Mouse (Mus musculus) testis, adult 2 months (tissue): ENCODE results near the gene Rgs6. TPM values are rescaled to one million over a fixed set of nuclear protein-coding genes. Genes with fewer than 3 reads are reported as not detected.
A peak's percentile ranks its signal among the peaks of the same experiment; 100 is the strongest.

Experiments used
- H3K27ac ChIP-seq: fragments of 200-500 bp; 2 replicates; pipeline ENCODE4 v1.5.1; 2012; ENCODE audit warnings: low read depth, low read length; ENCODE audit not compliant: control insufficient read depth, insufficient read depth
- H3K27me3 ChIP-seq: fragments of 200-500 bp; 2 replicates; pipeline ENCODE4 v1.6.1; 2012; ENCODE audit warnings: mild to moderate bottlenecking, low read length, moderate library complexity; ENCODE audit not compliant: control insufficient read depth, insufficient read depth
- H3K36me3 ChIP-seq: fragments of 200-500 bp; 2 replicates; pipeline ENCODE4 v1.6.1; 2012; ENCODE audit warnings: mild to moderate bottlenecking, low read length; ENCODE audit not compliant: control insufficient read depth, insufficient read depth
- H3K4me1 ChIP-seq: fragments of 200-500 bp; 2 replicates; pipeline ENCODE4 v1.6.1; 2012; ENCODE audit warnings: low read length; ENCODE audit not compliant: control insufficient read depth, insufficient read depth
- H3K4me3 ChIP-seq: fragments of 200-500 bp; 2 replicates; pipeline ENCODE4 v1.5.1; 2012; ENCODE audit warnings: low read depth, mild to moderate bottlenecking, low read length, moderate library complexity, mixed read lengths; ENCODE audit not compliant: control insufficient read depth
- CTCF ChIP-seq: fragments of 200-500 bp; IDR thresholded peaks from 2 replicates; pipeline ENCODE4 v1.5.1; 2012; ENCODE audit warnings: low read depth, mild to moderate bottlenecking, inconsistent platforms, low read length, moderate library complexity; ENCODE audit not compliant: control insufficient read depth, insufficient read depth, insufficient replicate concordance
- POLR2A ChIP-seq: fragments of 200-500 bp; IDR thresholded peaks from 2 replicates; pipeline ENCODE4 v1.6.1; 2012; ENCODE audit warnings: low read depth, mild to moderate bottlenecking, inconsistent platforms, low read length, moderate library complexity; ENCODE audit not compliant: control insufficient read depth
- polyA plus RNA-seq: library from polyadenylated mRNA; depleted of rRNA; stranded (reverse); fragments of >200 nt; gene quantifications from 2 replicates; pipeline ENCODE4 v1.2.3, GENCODE M21; 2012

The Rgs6 gene
- polyA plus RNA-seq, 1 experiment = 0.75 TPM

DNA sequence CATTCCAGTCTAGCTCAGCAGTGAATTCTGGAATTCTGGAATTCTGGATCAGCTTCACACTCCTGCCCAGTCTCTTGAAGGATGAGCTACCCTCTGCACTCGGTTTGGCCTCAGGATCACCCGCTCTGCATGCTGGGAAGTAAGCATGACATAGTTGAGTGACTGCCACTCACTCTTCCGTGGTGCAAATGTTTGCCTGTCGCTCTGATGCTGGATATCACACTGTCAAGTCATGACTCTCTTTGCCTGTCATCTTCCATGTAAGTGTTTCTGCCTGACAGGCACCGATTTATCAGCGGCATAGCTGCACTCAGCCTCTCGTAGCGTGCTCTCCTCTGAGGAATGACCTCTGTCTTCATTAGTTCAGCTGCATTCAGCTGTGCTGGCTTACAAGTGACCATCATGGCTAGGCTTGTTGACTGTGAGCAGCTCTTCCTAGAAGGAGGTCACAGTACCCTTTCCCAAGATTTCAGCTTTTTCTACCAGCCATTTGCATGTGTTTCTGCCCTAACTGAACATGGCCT is 135.0 kb downstream of the Rgs6 start:
- H3K27me3 ChIP-seq = no peaks in the 10 kb centered on the region
- no peak for TF ChIP-seq POLR2A
- TF ChIP-seq CTCF = no peak
- H3K4me3 ChIP-seq = no peak overlapping the region
- H3K36me3 ChIP-seq = no peaks in the 10 kb centered on the region
- no peaks in the 10 kb centered on the region for H3K4me1 ChIP-seq
- H3K27ac ChIP-seq = no peak overlapping the region

DNA sequence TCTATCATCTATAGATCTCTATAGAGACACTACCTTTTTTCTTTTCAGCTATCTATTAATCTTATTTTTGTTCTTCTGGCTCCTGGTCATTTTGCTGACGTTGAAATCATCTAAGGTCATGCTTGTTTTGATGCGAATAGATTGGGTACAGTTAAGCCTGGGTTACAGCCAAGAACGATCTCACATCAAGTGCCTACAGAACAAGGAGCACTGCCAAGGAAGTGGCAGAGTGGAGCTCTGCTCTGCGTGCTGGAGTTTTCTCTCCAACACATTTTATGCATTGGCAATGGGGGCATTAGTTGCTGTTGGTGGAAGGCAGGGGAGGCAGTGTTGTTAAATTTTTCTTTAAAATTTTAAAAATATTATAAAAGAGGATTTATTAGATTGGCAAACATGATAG is 138.2 kb downstream of the Rgs6 start:
- Histone ChIP-seq H3K4me3 (peak overlapping the region; percentile 61; the same call in 1 of the 2 replicates), H3K27ac (no peak overlapping the region), H3K4me1 (no peaks in the 10 kb centered on the region), H3K27me3 (no peaks in the 10 kb centered on the region), H3K36me3 (no peaks in the 10 kb centered on the region)
- TF ChIP-seq CTCF (no peak), POLR2A (no peak)

DNA sequence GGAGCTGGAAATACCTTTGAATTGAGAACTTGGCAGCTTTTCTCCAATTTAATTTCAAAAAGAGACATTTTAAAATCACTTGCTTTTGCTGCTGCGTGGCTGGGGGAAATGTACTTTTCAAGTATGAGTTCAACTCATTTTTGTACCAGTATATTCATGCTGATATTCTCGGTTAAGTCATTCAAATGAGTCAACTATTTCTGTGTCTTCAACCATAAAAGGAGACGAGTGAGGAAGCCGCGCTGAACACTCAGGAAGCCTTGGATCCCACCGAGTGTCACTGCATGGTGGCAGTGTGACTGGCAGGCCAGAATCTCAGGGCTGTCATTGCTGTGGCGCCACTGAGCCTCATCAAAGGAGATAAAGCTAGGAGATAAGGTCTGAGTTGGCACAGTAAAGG is 143.5 kb downstream of the Rgs6 start:
- Histone ChIP-seq H3K27ac (no peak overlapping the region), H3K4me1 (no peaks in the 10 kb centered on the region), H3K4me3 (no peak overlapping the region), H3K36me3 (no peaks in the 10 kb centered on the region), H3K27me3 (no peaks in the 10 kb centered on the region)
- TF ChIP-seq CTCF (no peak), POLR2A (no peak)

DNA sequence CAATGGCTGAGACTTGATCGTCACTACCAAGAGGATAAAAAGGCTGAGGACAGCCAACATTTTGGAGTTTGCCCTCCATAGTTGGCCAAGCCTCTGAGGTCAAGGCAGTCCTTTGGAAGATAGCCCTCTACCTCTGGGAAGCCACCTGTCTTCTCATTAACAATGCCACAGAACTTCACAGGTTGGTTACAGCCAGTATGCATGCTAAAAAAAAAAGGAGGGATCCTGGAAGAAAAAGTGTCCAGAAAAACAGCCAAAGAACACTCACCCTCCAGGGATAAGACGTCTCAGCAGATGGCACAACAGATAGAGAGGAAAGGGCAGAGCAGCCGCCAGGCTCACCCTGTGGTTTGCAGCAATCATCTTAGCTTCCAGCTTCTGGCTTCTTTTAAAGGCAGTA is 154.9 kb downstream of the Rgs6 start:
- peak overlapping the region; percentile 88 for H3K27ac ChIP-seq
- no peaks in the 10 kb centered on the region for H3K36me3 ChIP-seq
- H3K4me3 ChIP-seq = no peak overlapping the region
- TF ChIP-seq POLR2A = no peak
- no peak for TF ChIP-seq CTCF
- H3K27me3 ChIP-seq = no peaks in the 10 kb centered on the region
- H3K4me1 ChIP-seq = no peaks in the 10 kb centered on the region

DNA sequence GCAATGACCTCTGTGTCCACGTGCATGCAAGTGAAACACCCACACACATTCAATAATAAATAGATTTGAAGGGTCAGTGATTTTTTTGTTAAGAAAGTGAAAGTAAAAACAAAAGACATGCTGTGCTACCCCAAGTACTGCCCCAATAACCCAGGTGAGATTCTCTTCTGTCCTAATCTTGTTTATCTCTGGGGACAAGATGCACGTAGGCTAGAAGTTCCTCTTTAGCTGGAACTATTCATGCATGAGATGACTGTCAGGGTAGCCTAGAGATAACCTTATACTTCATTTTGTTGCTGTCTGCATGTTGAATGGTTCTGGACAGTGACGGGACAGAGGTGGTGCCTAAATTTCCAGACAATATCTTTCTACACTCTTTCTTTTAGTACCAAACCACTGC is 155.9 kb downstream of the Rgs6 start:
- H3K4me1 ChIP-seq = no peaks in the 10 kb centered on the region
- H3K36me3 ChIP-seq = no peaks in the 10 kb centered on the region
- H3K27me3 ChIP-seq = no peaks in the 10 kb centered on the region
- H3K27ac ChIP-seq = no peak overlapping the region
- TF ChIP-seq CTCF = no peak
- no peak overlapping the region for H3K4me3 ChIP-seq

DNA sequence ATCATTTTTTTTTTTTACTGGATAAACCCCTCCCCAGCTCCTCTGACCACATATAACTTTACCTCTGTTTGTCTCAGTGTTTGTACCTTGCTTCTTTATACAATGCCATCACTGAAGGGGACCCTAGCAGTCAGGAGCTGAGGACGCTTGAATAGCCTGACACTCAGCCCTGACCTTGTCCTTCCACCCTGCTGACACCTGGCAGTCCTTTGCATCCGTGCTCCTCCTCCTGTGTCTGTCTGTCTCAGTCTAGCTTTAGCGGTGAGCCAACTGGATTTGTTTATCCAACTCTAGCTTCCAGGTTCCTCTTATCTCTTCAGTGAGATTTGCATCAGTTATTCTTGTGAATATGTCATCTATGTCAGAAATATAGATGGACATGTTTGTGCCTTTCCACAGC is 156.7 kb downstream of the Rgs6 start:
- Histone ChIP-seq H3K4me3 (no peak overlapping the region), H3K27ac (no peak overlapping the region), H3K27me3 (no peaks in the 10 kb centered on the region), H3K4me1 (no peaks in the 10 kb centered on the region), H3K36me3 (no peaks in the 10 kb centered on the region)
- no peak for TF ChIP-seq CTCF
- no peak for TF ChIP-seq POLR2A

DNA sequence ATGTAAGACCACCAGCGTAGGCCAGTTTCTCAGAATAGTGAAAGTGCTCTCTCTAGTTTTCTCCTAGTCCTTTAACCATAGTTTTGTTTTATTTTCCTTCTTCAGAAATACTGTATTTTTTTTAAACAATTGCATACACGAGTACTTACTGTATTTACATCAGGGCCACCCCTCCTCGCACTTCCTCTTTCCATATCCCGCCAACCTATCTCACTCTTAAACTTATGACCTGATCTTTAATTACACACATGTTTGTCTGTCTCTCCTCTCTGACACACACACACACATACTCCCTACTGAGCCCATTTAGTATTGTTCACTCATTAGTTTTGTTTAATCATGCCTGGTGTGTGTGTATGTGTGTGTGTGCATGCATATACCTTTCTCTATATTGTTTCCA is 159.0 kb downstream of the Rgs6 start:
- no peaks in the 10 kb centered on the region for H3K27me3 ChIP-seq
- H3K4me1 ChIP-seq = no peaks in the 10 kb centered on the region
- no peak for TF ChIP-seq CTCF
- TF ChIP-seq POLR2A = no peak
- no peaks in the 10 kb centered on the region for H3K36me3 ChIP-seq
- no peak overlapping the region for H3K4me3 ChIP-seq
- no peak overlapping the region for H3K27ac ChIP-seq

DNA sequence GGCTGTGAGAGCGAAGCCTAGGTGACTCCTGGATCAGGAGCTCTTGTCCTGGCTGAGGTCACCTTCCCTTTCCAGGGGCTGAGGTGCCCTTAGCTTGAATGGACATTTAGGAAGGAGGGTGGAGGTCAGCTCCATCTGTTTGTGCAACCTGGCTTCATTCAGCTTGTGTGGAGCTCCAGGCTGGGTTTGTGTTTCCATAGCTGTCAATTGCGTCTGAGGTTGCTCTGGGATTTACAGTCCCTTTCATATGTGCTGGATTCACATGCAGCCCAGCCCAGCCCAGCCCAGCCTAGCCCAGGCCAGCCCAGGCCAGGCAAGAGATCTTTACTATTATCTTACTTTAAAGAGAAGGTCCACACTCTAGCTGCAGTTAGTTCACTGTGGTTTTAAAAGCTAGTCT is 163.8 kb downstream of the Rgs6 start:
- Histone ChIP-seq H3K4me1 (no peaks in the 10 kb centered on the region), H3K36me3 (no peaks in the 10 kb centered on the region), H3K27me3 (no peaks in the 10 kb centered on the region), H3K4me3 (no peak overlapping the region), H3K27ac (no peak overlapping the region)
- TF ChIP-seq CTCF = no peak
- TF ChIP-seq POLR2A = no peak
